ENCODE assay signal across 8 mouse cellular contexts in genomic region chr4:143238241-143239031, GRCm38 (mm10). TPM values are rescaled to one million over a fixed set of nuclear protein-coding genes. Genes with fewer than 3 reads are reported as not detected.
DNase-seq lines count a peak whose midpoint lies in the region; ATAC-seq and TF ChIP-seq lines count a peak whose summit lies in the region.

No protein-coding gene starts in this region.

- H3K9ac ChIP-seq in forebrain, embryonic 14.5 days (ENCODE audit: low read length): no peak overlapping the region; the same call in 1 of the 2 replicates
- H3K9ac ChIP-seq in heart, embryonic 14.5 days (ENCODE audit: low read length): no peak overlapping the region

- no peaks in the 10 kb centered on the region for H3K27me3 ChIP-seq in forebrain, embryonic 14.5 days (replicated peaks; ENCODE audit: control insufficient read depth, insufficient read depth, low read length)
- no peaks in the 10 kb centered on the region for H3K27me3 ChIP-seq in forebrain, embryonic 10.5 days (ENCODE audit: poor library complexity, severe bottlenecking)
- H3K27me3 ChIP-seq in G1E (ENCODE audit: insufficient read depth, low read length): no peaks in the 10 kb centered on the region
- H3K27me3 ChIP-seq in heart, embryonic 14.5 days (ENCODE audit: control insufficient read depth, insufficient read depth, low read length): no peaks in the 10 kb centered on the region

- DNase-seq in forebrain, embryonic 14.5 days (ENCODE audit: low spot score): peak; percentile 68
- no peak for DNase-seq in forebrain, embryonic 10.5 days (ENCODE audit: extremely low spot score, low spot score)
- peak; percentile 6 for DNase-seq in G1E (ENCODE audit: low spot score)
- DNase-seq in cerebellum, postnatal 14 days: peak; percentile 70 to 73
- peak; percentile 31 for DNase-seq in large intestine, adult 2 months (ENCODE audit: low read depth, low spot score)
- DNase-seq in lung, postnatal 14 days: peak; percentile 55
- DNase-seq in skeletal muscle tissue, adult 2 months (ENCODE audit: low read depth, low spot score): peak; percentile 5

- H3K4me1 ChIP-seq in forebrain, embryonic 14.5 days (ENCODE audit: control insufficient read depth, insufficient read depth, low read length): no peaks in the 10 kb centered on the region
- H3K4me1 ChIP-seq in forebrain, embryonic 10.5 days: peaks cover 5% of the 10 kb centered on the region
- no peaks in the 10 kb centered on the region for H3K4me1 ChIP-seq in G1E (ENCODE audit: insufficient read depth, low read depth, low read length)
- peaks cover 0 to 2% of the 10 kb centered on the region in 2 experiments; a peak in 1 of 4 replicates for H3K4me1 ChIP-seq in heart, embryonic 14.5 days (ENCODE audit: control insufficient read depth in 2 of 2, insufficient read depth in 2 of 2, low read length in 2 of 2)

- no peaks in the 10 kb centered on the region for H3K36me3 ChIP-seq in forebrain, embryonic 14.5 days (ENCODE audit: control insufficient read depth, insufficient read depth, low read length)
- H3K36me3 ChIP-seq in forebrain, embryonic 10.5 days (replicated peaks): no peaks in the 10 kb centered on the region
- H3K36me3 ChIP-seq in G1E (replicated peaks): no peaks in the 10 kb centered on the region
- H3K36me3 ChIP-seq in heart, embryonic 14.5 days (ENCODE audit: control insufficient read depth, insufficient read depth, low read length): no peaks in the 10 kb centered on the region

- H3K4me2 ChIP-seq in forebrain, embryonic 14.5 days (ENCODE audit: low read length): no peak overlapping the region
- H3K4me2 ChIP-seq in heart, embryonic 14.5 days (ENCODE audit: low read length): peak overlapping the region; percentile 53

- 20% methylated on average over 23 of the region's 23 CpGs for WGBS in forebrain, embryonic 14.5 days
- 33% methylated on average over 23 of the region's 23 CpGs for WGBS in forebrain, embryonic 10.5 days
- 21% methylated on average over 23 of the region's 23 CpGs for WGBS in heart, embryonic 14.5 days
- WGBS in large intestine, adult 2 months: 10% methylated on average over 23 of the region's 23 CpGs

- H3K27ac ChIP-seq in forebrain, embryonic 14.5 days (ENCODE audit: low read depth, low read length): no peak overlapping the region
- no peak overlapping the region for H3K27ac ChIP-seq in forebrain, embryonic 10.5 days
- H3K27ac ChIP-seq in heart, embryonic 14.5 days (replicated peaks in 1 of 2; ENCODE audit: control insufficient read depth in 1 of 2, insufficient read depth in 1 of 2, low read depth in 2 of 2, low read length in 2 of 2): no peak overlapping the region

- no peaks in the 10 kb centered on the region; the same call in 1 of the 2 replicates for H3K9me3 ChIP-seq in forebrain, embryonic 14.5 days (replicated peaks; ENCODE audit: control insufficient read depth, low read length)
- peaks cover 5% of the 10 kb centered on the region; the same call in 1 of the 2 replicates for H3K9me3 ChIP-seq in forebrain, embryonic 10.5 days
- H3K9me3 ChIP-seq in G1E (replicated peaks): peaks cover 4% of the 10 kb centered on the region
- H3K9me3 ChIP-seq in heart, embryonic 14.5 days (ENCODE audit: control insufficient read depth, low read length): peaks cover 3% of the 10 kb centered on the region; the same call in 1 of the 2 replicates

- no peak overlapping the region for H3K4me3 ChIP-seq in forebrain, embryonic 14.5 days (ENCODE audit: low read depth, low read length)
- H3K4me3 ChIP-seq in forebrain, embryonic 10.5 days: no peak overlapping the region
- H3K4me3 ChIP-seq in G1E (ENCODE audit: low read depth, low read length): no peak overlapping the region
- H3K4me3 ChIP-seq in heart, embryonic 14.5 days (ENCODE audit: control insufficient read depth in 1 of 2, insufficient read depth in 1 of 2, low read depth in 1 of 2, low read length in 2 of 2): peak overlapping the region in 1 of 2 experiments; percentile 7; a peak in 2 of 4 replicates

- no peak for TF ChIP-seq CTCF in G1E (IDR thresholded peaks at IDR 0.05; ENCODE audit: low read depth, low read length)

- no peak for ATAC-seq in forebrain, embryonic 14.5 days
- no peak for ATAC-seq in G1E (ENCODE audit: extremely low read depth, insufficient number of reproducible peaks, low FRiP score, poor library complexity, severe bottlenecking)
- no peak for ATAC-seq in heart, embryonic 14.5 days (ENCODE audit: insufficient number of reproducible peaks, insufficient read depth, low FRiP score, low read depth)

RNA-seq across cellular contexts. Expression of gene Prdm2, which starts 25.6 kb away (rescaled TPM):
- polyA plus RNA-seq in forebrain, embryonic 14.5 days (2014; fragmentation: Nextera tagmentation; extraction: Ambion mirVana): 13.1 and 16.7 TPM in 2 replicates
- 15.2 and 16.0 TPM in 2 replicates for polyA plus RNA-seq in forebrain, embryonic 10.5 days (2016; fragmentation: Nextera tagmentation; extraction: Ambion mirVana)
- total RNA-seq in G1E (2014; fragmentation: Nextera tagmentation) (34.9 and 35.5 TPM in 2 replicates), G1E (2017) (8.5 and 9.7 TPM in 2 replicates)
- polyA plus RNA-seq in G1E (2012): 5.9 and 7.1 TPM in 2 replicates
- polyA plus RNA-seq in heart, embryonic 14.5 days (2014; fragmentation: Nextera tagmentation; extraction: Ambion mirVana): 8.7 and 9.4 TPM in 2 replicates
- 5.9 and 9.2 TPM in 2 replicates for polyA plus RNA-seq in large intestine, adult 2 months (2012; rRNA removed)
